Mouse (Mus musculus): ENCODE measurements around the gene Ncapg.
"Not testable (repeated sequence)": the region's sequence is repeated elsewhere in the genome, so short reads cannot be mapped to it uniquely, and the experiment has no call there.

Ncapg gene

GRCm38 (mm10) chr5:45669598-45670279, at the start of gene Ncapg:
TSS of gene Ncapg (plus strand) at chr5:45669919.
- peak; percentile 98 for DNase-seq (ENCODE audit: extremely low spot score, low read depth, low spot score)

GRCm38 (mm10) chr5:45621511-45621910, 48.2 kb upstream of the Ncapg start:
- DNase-seq (ENCODE audit: extremely low spot score, low read depth, low spot score): no peak

GRCm38 (mm10) chr5:45627771-45628170, 41.9 kb upstream of the Ncapg start:
- DNase-seq (ENCODE audit: extremely low spot score, low read depth, low spot score): no peak

- DNase-seq (ENCODE audit: extremely low spot score, low read depth, low spot score): no peak
Observed at GRCm38 (mm10) chr5:45629470-45629869, 40.2 kb upstream of the Ncapg start.

- no peak for DNase-seq (ENCODE audit: extremely low spot score, low read depth, low spot score)
Observed at GRCm38 (mm10) chr5:45638378-45638777, 31.3 kb upstream of the Ncapg start.

GRCm38 (mm10) chr5:45638806-45639714, 30.7 kb upstream of the Ncapg start, which contains the start of gene Fam184b:
TSS of gene Fam184b (minus strand) at chr5:45639614.
- no peak for DNase-seq (ENCODE audit: extremely low spot score, low read depth, low spot score)

GRCm38 (mm10) chr5:45639715-45640092, 30.0 kb upstream of the Ncapg start:
- DNase-seq (ENCODE audit: extremely low spot score, low read depth, low spot score): no peak

- no peak for DNase-seq (ENCODE audit: extremely low spot score, low read depth, low spot score)
Observed at GRCm38 (mm10) chr5:45651026-45651703, 18.6 kb upstream of the Ncapg start.

- DNase-seq (ENCODE audit: extremely low spot score, low read depth, low spot score): not testable (repeated sequence)
Observed at GRCm38 (mm10) chr5:45658406-45658805, 11.3 kb upstream of the Ncapg start.

- DNase-seq (ENCODE audit: extremely low spot score, low read depth, low spot score): no peak
Observed at GRCm38 (mm10) chr5:45668324-45668723, 1.4 kb upstream of the Ncapg start.

GRCm38 (mm10) chr5:45668831-45669230, 888 bp upstream of the Ncapg start:
- DNase-seq (ENCODE audit: extremely low spot score, low read depth, low spot score): no peak

GRCm38 (mm10) chr5:45669234-45669597, 503 bp upstream of the Ncapg start:
- no peak for DNase-seq (ENCODE audit: extremely low spot score, low read depth, low spot score)

GRCm38 (mm10) chr5:45670280-45670670, 556 bp downstream of the Ncapg start:
- DNase-seq (ENCODE audit: extremely low spot score, low read depth, low spot score): no peak

GRCm38 (mm10) chr5:45670894-45671494, 1.3 kb downstream of the Ncapg start:
- DNase-seq (ENCODE audit: extremely low spot score, low read depth, low spot score): no peak

GRCm38 (mm10) chr5:45675032-45675431, 5.3 kb downstream of the Ncapg start:
- DNase-seq (ENCODE audit: extremely low spot score, low read depth, low spot score): no peak

GRCm38 (mm10) chr5:45677639-45678038, 7.9 kb downstream of the Ncapg start:
- no peak for DNase-seq (ENCODE audit: extremely low spot score, low read depth, low spot score)

GRCm38 (mm10) chr5:45679955-45680354, 10.2 kb downstream of the Ncapg start:
- DNase-seq (ENCODE audit: extremely low spot score, low read depth, low spot score): no peak

GRCm38 (mm10) chr5:45683388-45683787, 13.7 kb downstream of the Ncapg start:
- DNase-seq (ENCODE audit: extremely low spot score, low read depth, low spot score): no peak

GRCm38 (mm10) chr5:45685243-45685642, 15.5 kb downstream of the Ncapg start:
- DNase-seq (ENCODE audit: extremely low spot score, low read depth, low spot score): no peak

- DNase-seq (ENCODE audit: extremely low spot score, low read depth, low spot score): no peak
Observed at GRCm38 (mm10) chr5:45686223-45686622, 16.5 kb downstream of the Ncapg start.

GRCm38 (mm10) chr5:45689152-45689551, 19.4 kb downstream of the Ncapg start:
- no peak for DNase-seq (ENCODE audit: extremely low spot score, low read depth, low spot score)
